8 mouse cellular contexts compared by ENCODE assay signal in genomic region chr19:44988831-44989566, GRCm38 (mm10). TPM values are rescaled to one million over a fixed set of nuclear protein-coding genes. Genes with fewer than 3 reads are reported as not detected.
DNase-seq lines count a peak whose midpoint lies in the region; ATAC-seq and TF ChIP-seq lines count a peak whose summit lies in the region.

Sema4g (plus strand) TSS chr19:44989101.

- peak within 1 kb of the TSS; percentile 47 for H3K4me3 ChIP-seq in lung, adult 2 months (replicated peaks; ENCODE audit: extremely low read depth, low read depth, low read length)
- peak within 1 kb of the TSS; percentile 38 for H3K4me3 ChIP-seq in bone marrow macrophage, adult 2 months (ENCODE audit: insufficient read depth, low read length)
- peak within 1 kb of the TSS; percentile 70 for H3K4me3 ChIP-seq in forebrain, embryonic 14.5 days (ENCODE audit: low read depth, low read length)
- H3K4me3 ChIP-seq in intestine, postnatal 0 days (ENCODE audit: low read depth, low read length), result peak within 1 kb of the TSS; percentile 60
- H3K4me3 ChIP-seq in neural tube, embryonic 14.5 days (ENCODE audit: low read depth, low read length), result peak within 1 kb of the TSS; percentile 80

- no peaks in the 10 kb centered on the region for H3K9me3 ChIP-seq in forebrain, embryonic 14.5 days (replicated peaks; ENCODE audit: control insufficient read depth, low read length)
- H3K9me3 ChIP-seq in intestine, postnatal 0 days (ENCODE audit: control insufficient read depth), result no peaks in the 10 kb centered on the region
- no peaks in the 10 kb centered on the region for H3K9me3 ChIP-seq in neural tube, embryonic 14.5 days (ENCODE audit: control insufficient read depth, low read length)

- peak within 1 kb of the TSS; percentile 92 for H3K4me2 ChIP-seq in forebrain, embryonic 14.5 days (ENCODE audit: low read length)
- H3K4me2 ChIP-seq in intestine, postnatal 0 days (replicated peaks; ENCODE audit: low read depth), result peak within 1 kb of the TSS; percentile 95
- peak within 1 kb of the TSS; percentile 66 for H3K4me2 ChIP-seq in neural tube, embryonic 14.5 days (ENCODE audit: low read depth, low read length)

- peaks cover 17% of the 10 kb centered on the region for H3K36me3 ChIP-seq in forebrain, embryonic 14.5 days (ENCODE audit: control insufficient read depth, insufficient read depth, low read length)
- H3K36me3 ChIP-seq in intestine, postnatal 0 days (ENCODE audit: control insufficient read depth, insufficient read depth), result peaks cover 11% of the 10 kb centered on the region
- 0 out of 2 replicates have a peak, but pooled peaks cover 17% of the 10 kb centered on the region for H3K36me3 ChIP-seq in neural tube, embryonic 14.5 days (ENCODE audit: control insufficient read depth, insufficient read depth, low read length)

- WGBS in lung, adult 2 months, result 2% methylated on average over 54 of the region's 58 CpGs
- under 1% methylated on average over 38 of the region's 58 CpGs for WGBS in forebrain, embryonic 14.5 days
- under 1% methylated on average over 52 of the region's 58 CpGs for WGBS in intestine, postnatal 0 days
- under 1% methylated on average over 41 of the region's 58 CpGs for WGBS in neural tube, embryonic 14.5 days

- H3K4me1 ChIP-seq in lung, adult 2 months (ENCODE audit: control insufficient read depth, insufficient read depth, low read length), result peaks cover 2% of the 10 kb centered on the region; the same call in 1 of the 2 replicates
- H3K4me1 ChIP-seq in bone marrow macrophage, adult 2 months (ENCODE audit: control insufficient read depth, insufficient read depth, low read length), result peaks cover 15% of the 10 kb centered on the region
- H3K4me1 ChIP-seq in forebrain, embryonic 14.5 days (ENCODE audit: control insufficient read depth, insufficient read depth, low read length), result peaks cover 7% of the 10 kb centered on the region
- 0 out of 2 replicates have a peak, but pooled peaks cover 15% of the 10 kb centered on the region for H3K4me1 ChIP-seq in intestine, postnatal 0 days (replicated peaks; ENCODE audit: control insufficient read depth, insufficient read depth, low read length)
- H3K4me1 ChIP-seq in neural tube, embryonic 14.5 days (ENCODE audit: control insufficient read depth, insufficient read depth, low read length), result peaks cover 10% of the 10 kb centered on the region; the same call in 1 of the 2 replicates

- DNase-seq in lung, adult 2 months, result peak; percentile 24
- no peak for DNase-seq in lung, postnatal 25 days (ENCODE audit: low spot score)
- DNase-seq in forebrain, embryonic 14.5 days (ENCODE audit: low spot score), result peak; percentile 79
- DNase-seq in liver, result peak; percentile 51

- TF ChIP-seq CTCF in lung, adult 2 months (IDR thresholded peaks at IDR 0.05; ENCODE audit: insufficient read depth, low read length), result no peak
- no peak for TF ChIP-seq CTCF in bone marrow macrophage, adult 2 months (IDR thresholded peaks at IDR 0.05; ENCODE audit: low read depth, low read length)
- TF ChIP-seq CTCF in intestine, postnatal 0 days (IDR thresholded peaks at IDR 0.05; ENCODE audit: low read depth), result peak; percentile 59

- peak within 1 kb of the TSS; percentile 93 for H3K9ac ChIP-seq in forebrain, embryonic 14.5 days (ENCODE audit: low read length)
- peak within 1 kb of the TSS; percentile 75 for H3K9ac ChIP-seq in intestine, postnatal 0 days (ENCODE audit: low read depth, low read length)
- H3K9ac ChIP-seq in neural tube, embryonic 14.5 days (replicated peaks; ENCODE audit: low read depth, low read length), result peak within 1 kb of the TSS; percentile 86

- no peak for TF ChIP-seq POLR2A in lung, adult 2 months (IDR thresholded peaks at IDR 0.05; ENCODE audit: borderline replicate concordance, extremely low read depth, low read depth, low read length)
- TF ChIP-seq POLR2A in bone marrow macrophage, adult 2 months (IDR thresholded peaks at IDR 0.05; ENCODE audit: borderline replicate concordance, low read depth, low read length), result no peak

- H3K27me3 ChIP-seq in forebrain, embryonic 14.5 days (replicated peaks; ENCODE audit: control insufficient read depth, insufficient read depth, low read length), result no peaks in the 10 kb centered on the region
- no peaks in the 10 kb centered on the region for H3K27me3 ChIP-seq in intestine, postnatal 0 days (replicated peaks; ENCODE audit: control insufficient read depth, insufficient read depth, low read length)
- no peaks in the 10 kb centered on the region for H3K27me3 ChIP-seq in neural tube, embryonic 14.5 days (ENCODE audit: control insufficient read depth, insufficient read depth, low read length)

- no peak within 1 kb of the TSS for H3K27ac ChIP-seq in bone marrow macrophage, adult 2 months (ENCODE audit: insufficient read depth, low read depth, low read length)
- peak within 1 kb of the TSS; percentile 24; the same call in 1 of the 2 replicates for H3K27ac ChIP-seq in forebrain, embryonic 14.5 days (ENCODE audit: low read depth, low read length)
- H3K27ac ChIP-seq in intestine, postnatal 0 days (ENCODE audit: low read depth, low read length), result peak within 1 kb of the TSS; percentile 91
- H3K27ac ChIP-seq in neural tube, embryonic 14.5 days (ENCODE audit: low read depth, low read length), result peak within 1 kb of the TSS; percentile 64

- ATAC-seq in forebrain, embryonic 14.5 days, result peak; percentile 82
- peak; percentile 14; the same call in 1 of the 2 replicates for ATAC-seq in intestine, postnatal 0 days
- ATAC-seq in neural tube, embryonic 14.5 days (ENCODE audit: low read depth), result peak; percentile 77
- ATAC-seq in frontal cortex, adult (ENCODE audit: low TSS enrichment), result no peak

RNA-seq across cellular contexts. Expression of gene Sema4g, which starts in this region (rescaled TPM):
- polyA plus RNA-seq in lung, adult 2 months (2012; rRNA removed), result 9.1 and 10.6 TPM in 2 replicates
- 0.25 TPM in 1 of 2 replicates, not detected in the other for polyA plus RNA-seq in bone marrow macrophage, adult 2 months (2012; ENCODE audit: insufficient read depth, insufficient read length, missing spikeins)
- 11.0 and 11.3 TPM in 2 replicates for polyA plus RNA-seq in forebrain, embryonic 14.5 days (2014; fragmentation: Nextera tagmentation; extraction: Ambion mirVana)
- 7.8 and 10.0 TPM in 2 replicates for polyA plus RNA-seq in intestine, postnatal 0 days (2015; fragmentation: Nextera tagmentation; extraction: Ambion mirVana)
- 24.5 and 27.8 TPM in 2 replicates for polyA plus RNA-seq in neural tube, embryonic 14.5 days (2014; fragmentation: Nextera tagmentation; extraction: Ambion mirVana)
